Mouse (Mus musculus) kidney, postnatal 10 days (tissue): Measurements from ENCODE around the gene Slc46a1.

Source experiments
- DNase-seq: peaks from one replicate; pipeline ENCODE4 v3.0.0; 2021; ENCODE audit warnings: mixed read lengths

Gene Slc46a1

DNA sequence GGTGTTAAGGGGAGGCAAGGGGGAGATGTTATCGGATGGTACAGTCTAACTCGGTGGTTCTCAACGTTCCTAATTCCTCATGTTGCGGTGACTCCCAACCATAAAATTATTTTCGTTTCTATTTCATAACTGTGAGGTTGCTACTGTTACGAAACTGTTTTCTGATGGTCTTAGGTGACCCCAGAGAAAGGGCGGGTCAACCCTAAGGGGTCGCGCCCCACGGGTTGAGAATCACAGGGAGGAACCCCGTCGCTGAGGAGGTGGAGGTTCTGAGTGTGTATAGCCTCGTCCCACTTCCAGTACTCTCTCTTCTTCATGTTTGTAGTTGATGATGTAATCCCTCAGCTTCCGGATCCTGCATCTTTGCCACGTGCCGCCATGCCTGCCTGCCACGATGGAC is 6.8 kb upstream of the Slc46a1 start:
- DNase-seq, result no peak

DNA sequence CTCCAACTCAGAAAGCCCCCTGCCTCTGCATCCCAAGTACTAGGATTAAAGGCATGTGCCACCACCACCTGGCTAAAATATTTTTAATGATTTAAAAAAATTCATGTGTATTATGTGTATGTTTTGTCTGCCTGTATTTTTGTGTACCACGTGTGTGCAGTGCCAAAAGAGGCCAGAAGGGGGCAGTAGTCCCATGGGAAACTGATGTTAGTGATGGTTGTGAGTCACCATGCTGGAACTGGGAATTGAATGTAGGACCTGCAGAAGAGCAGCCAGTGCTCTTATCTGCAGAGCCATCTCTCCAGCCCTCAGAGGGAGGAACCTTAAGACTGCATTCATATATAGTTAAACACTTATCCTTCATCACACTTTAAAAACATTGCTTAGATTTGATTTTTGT is 3.6 kb upstream of the Slc46a1 start:
- no peak for DNase-seq

DNA sequence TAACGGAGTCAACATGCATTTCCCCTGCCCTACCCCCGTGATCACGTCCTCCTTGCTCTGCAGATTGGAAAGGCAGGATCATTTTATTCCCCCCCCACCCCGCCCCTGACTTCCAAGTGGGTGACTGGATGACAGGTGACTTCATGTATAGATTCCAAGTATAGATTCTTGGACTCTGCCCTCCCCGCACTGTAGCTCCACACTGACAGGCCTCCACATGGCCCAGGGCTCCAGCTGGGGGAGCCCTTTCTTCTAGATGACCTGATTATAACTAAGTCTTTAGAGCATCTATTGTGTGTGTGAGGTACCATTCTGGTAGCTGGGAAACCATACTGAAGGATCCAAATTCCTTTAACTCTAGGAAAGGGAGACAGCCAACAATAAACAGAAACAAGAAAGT is 2.8 kb upstream of the Slc46a1 start:
- DNase-seq, result no peak

DNA sequence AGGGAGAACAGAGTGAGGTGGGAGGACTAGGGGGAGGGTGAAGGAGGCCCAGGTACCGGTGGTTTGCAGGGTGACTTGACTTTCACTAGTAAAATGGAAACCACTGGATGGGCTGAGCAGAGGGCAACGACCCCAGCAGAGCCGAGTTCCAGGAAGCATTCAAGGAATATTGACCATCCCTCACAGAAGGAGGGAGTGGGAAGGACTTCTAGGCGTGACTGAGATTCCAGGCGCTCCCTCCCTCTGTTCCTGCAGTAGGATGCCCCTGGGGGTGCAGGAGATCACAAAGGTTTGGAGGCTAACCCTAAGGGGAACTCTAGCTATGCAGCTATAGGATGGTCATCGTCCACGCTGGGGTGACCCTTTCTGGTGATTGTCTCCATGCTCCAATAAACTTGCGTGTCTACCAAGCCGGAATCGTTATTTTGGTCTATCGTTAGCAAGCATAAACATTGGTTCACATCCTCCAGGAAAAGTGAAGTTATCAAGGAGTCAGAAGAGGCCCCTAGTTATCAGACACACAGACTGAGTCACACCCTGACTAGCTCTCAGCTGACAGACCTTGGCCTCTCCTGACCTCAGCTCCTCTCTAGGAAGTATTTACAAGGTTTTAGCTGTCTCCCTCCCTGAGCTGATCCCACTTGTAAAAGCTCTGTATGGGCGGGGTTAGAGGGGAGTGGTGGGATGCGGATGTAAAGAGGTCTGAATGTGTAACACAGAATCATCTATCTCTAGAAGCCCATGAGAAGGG is 2.0 kb upstream of the Slc46a1 start:
- DNase-seq, result no peak

DNA sequence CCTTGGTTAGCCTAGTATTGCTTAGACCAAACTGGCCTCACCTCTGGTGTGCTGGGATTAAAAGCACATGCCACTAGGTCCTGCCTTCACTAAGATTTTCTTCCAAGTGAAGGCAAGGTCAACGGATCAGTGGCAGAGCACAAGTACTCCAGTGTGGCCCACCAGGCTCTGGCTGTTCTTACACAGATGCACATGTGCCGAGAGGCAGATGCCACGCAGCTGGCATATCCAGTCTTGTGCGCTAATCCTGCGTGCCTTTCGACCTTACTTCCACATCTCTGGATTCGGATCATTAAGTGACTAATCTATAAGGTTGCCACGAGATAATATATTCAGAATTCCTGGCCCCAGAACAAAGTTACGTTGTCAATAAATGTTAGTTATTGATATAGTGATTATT is 381 bp upstream of the Slc46a1 start:
- no peak for DNase-seq

DNA sequence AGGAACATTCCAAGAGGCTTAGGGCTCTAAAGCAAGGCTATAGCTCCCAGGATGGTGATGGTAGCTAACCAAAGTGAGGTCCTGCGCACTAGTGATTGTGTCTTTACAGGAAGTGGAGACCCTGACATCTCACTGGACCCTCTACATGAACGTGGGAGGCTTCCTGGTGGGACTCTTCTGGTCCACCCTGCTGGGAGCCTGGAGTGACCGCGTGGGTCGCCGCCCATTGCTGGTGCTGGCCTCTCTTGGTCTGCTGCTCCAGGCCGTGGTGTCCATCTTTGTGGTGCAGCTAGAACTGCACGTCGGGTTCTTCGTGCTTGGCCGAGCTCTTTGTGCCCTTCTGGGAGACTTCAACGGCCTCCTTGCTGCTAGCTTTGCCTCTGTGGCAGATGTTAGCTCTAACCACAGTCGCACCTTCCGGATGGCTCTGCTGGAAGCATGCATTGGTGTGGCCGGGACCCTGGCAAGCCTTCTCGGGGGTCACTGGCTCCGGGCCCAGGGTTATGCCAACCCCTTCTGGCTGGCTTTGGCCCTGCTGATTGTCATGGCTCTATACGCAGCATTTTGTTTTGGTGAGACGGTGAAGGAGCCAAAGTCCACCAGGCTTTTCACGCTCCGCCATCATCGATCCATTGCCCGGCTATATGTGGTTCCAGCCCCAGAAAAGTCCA is 880 bp downstream of the Slc46a1 start:
- peak; percentile 24 for DNase-seq

DNA sequence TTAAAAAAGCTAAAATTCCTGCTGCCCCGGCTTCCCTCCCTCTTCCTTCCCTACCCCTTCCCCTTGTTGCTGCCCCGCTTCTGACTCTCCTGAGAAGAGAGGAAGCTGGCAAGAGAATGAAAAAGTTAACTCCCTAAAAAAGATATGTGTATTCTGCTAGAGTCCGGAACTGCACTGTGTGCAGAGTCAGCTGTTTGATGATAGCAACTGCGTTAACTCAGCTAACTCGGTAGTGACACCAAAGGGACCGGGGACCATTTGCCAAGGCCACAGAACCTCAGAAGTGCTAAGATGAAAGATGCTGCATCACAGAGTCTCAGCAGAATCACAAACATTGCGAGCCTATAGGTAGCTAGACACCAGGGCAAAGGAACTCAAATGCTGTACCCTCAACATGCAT is 2.0 kb downstream of the Slc46a1 start:
- no peak for DNase-seq

DNA sequence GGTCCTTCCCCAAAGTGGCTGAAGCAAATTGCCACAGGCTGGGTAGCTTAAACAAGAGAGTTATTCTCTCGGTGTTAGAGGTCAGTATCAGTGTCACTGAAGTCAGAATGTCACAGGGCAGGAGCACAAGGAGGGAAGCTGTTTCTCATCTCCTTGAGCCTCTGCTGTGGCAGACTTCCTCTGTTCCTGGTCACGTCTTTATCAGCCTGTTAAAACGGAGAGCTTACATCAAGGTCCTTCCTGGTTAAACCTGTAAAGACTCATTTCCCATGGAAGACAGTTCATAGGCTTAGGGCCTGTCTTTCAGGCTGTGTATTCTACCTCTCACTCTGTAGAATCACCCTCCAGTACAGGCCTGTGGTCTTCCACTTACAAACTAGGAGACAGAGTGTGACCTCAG is 2.4 kb downstream of the Slc46a1 start:
- DNase-seq, result no peak

DNA sequence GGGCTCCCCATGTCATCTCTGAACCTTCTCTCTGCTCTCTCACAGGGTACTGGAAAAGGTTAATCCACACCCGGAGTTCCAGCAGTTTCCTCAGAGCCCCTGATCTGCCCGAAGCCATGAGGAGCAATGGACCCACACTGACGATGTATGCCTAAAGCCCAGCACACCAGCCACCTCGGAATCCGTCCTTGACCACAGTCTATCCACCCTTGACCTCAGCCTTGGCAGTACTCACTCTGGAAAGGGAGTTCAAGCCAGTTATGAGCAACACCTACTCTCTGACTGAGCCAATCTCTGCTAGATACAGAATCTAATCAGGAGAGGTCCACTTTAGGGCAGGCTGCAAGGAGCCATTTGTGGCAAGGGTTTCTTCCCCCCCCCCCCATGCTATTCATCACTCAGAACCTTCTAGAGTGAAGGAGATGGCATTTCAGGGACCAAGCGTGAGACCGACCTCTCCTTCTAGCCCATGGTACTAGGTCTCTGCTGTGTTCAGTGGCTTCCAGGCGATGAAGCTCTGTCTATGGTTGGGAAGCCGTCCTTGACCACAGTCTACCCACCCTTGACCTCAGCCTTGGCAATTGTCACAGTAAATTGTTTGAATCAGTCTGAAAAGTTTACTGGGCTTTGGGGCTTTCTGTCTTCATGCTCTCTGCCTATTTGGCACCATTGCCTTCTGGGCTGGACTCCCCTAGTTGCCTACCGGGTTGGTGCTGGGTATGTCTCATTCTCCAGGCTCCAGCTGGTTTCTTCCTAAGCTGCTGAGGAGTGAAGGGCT is 6.0 kb downstream of the Slc46a1 start:
- peak; percentile 3 for DNase-seq

DNA sequence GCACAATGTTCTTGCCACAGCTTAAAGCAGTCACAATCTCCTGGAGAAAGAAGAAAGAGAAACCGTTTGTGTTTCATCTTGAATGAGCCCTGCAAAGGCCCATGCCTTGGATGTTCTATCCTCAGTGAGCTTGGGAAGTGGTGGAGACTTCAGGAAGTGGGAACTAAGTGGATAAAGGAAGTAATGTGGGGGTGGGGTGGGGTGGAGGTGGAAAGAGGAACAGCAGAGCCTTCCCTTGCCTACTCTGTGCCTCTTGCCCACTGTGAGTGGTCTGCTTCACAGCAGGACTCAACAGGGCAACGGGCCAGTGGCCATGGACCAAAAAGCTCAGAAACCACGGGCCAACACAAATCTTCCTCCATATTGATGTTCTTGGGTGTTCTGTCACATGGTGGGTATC is 9.8 kb downstream of the Slc46a1 start:
- peak; percentile 3 for DNase-seq

DNA sequence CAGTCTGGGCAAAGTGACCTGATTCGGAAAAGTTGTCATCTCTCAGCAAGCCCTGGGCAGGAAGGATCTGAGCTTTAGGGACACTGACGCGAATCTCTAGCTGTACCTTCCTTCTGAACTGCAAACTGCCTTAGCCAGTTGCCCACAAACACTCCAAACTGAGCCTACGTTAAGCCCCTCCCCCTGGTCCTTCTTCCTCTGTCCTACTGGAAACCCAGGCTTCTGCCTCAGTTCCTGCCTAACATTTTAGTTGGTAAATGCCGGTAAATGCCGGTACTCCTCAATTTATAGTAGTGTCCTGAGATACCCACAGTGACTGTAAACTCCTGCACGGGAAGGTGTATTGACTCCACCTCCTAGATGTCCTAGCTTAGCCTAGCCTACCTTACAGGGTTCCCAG is 18.1 kb downstream of the Slc46a1 start:
- no peak for DNase-seq

DNA sequence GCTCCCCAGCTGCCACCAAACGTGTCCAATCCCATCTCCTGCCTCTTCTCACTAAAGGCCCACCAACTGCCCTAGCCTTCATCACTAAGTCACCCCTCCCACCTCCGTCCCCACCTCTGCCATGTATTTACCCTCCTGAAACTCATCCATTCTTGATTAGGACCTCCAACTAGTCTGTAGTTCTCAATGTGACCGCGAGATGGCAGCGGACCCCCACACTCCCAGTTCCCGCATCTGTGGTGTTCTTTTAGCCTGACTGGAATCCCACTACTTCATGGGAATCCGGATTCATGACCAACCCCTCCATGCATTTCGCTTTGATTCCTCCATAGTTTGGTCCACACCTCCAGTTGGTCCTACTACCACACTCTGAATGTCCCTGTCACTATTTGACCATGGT is 22.7 kb downstream of the Slc46a1 start:
- peak; percentile 84 for DNase-seq

DNA sequence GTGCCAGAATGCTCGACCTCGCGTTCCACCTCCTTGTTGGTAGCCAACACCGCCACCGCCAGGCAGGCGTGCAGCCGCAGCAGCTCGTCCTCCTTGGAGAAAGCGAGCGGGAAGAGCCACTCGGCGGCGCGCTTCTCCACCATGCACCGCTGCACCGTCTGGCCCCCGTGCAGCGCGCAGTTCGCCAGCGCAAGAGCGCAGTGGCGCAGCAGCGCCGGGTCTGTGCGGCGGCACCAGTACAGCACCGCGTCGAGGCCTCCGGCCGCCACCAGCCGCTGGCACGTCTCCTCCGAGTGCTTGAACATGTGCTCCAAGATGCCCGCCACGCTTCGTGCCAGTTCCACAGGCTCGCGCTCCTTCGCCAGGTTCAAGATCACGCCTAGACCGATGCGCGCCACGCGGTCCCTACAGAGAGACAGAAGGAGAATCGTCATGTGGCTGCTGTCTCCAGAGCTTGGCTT is 25.3 kb downstream of the Slc46a1 start:
- peak; percentile 35 for DNase-seq

DNA sequence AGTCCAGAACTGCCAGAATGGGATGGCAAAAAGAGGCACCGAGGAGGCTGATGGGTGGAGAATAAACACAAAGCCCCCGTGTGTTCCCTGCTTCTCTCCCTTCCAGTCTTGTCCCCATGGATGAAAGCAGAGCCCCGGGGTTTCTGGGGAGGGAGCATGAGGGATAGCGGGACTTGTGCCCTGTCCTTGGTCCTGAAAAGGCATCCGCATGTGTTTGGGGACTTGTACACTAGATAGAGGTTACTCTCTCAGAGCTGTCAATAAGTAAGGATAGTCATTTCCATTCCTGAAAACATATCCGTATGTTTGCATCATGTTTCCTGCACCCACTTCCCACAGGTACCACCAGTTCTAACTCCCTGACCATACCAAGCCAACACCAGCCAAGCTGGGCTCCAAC is 30.4 kb downstream of the Slc46a1 start:
- DNase-seq, result peak; percentile 80

DNA sequence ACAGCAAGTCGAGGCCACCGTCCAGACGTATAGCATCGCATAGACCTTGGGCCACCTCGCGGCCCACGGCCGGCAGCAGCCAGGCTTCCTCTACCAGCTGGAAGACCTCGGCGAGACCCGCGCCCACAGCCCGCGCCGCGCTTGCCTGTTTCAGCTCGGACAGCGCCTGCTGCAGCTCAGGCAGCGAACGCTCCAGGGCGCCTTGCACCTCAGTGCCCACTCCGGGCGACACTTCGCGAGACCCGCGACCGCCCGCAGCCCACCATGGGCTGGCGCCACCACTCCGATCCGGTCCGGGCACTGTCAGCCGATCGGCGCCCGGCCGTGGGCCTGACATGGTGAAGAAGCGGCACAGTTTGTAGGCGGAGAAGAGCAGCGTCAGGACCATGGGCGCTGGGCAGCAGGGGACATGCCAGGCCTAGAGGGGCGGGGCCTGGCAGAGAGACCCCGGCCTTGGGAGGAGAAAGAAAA is 31.6 kb downstream of the Slc46a1 start:
- DNase-seq, result peak; percentile 53

DNA sequence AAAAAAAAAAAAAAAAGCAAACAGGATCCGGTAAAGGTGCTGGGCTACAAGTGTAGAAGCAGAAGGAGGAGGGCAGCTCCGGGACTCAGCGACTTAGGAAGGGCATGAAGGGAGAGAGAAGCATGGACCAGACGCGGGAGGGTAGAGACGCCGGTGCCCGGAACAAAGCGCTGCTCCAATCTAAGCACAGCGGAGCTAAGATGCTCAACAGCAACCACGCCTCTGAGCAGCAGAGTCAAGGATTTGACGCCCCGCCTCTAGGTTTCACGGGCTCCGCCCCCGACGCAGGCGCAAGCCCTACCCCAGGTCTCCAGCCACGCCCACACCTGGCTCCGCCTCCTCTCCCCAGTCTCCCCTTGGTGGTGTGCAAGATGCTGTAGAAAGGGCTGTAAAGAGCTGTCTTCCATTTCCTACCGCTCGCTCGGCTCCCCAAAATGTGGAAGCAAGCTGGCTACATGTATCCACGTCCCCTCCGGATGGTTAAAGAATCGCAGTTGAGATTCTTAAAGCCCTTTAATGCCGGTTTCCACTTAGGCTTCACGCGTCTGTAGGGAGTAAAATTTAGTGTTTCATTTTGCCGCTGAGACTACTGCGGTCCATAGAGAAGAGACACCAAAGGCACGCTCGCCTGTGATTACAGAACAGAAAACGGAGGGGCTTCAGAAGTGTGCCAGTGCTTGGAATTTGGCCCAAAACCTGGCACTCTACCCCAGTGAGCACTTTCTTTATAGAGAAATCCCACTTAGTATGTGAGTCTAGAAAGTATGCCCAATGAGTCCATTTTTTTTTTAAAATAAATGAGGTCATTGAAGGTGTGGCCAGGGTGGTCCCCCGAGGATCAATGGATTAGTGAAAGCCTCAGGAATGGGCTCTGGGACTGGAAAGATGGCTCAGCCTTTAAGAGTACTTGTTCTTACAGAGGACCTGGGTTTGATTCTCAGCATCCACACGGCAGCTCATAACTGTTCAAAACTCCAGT is 32.3 kb downstream of the Slc46a1 start, which contains the start of gene Sarm1:
Sarm1 (minus strand) TSS at position 211 of the 979 bp plus-strand sequence.
- DNase-seq, result peak; percentile 94

DNA sequence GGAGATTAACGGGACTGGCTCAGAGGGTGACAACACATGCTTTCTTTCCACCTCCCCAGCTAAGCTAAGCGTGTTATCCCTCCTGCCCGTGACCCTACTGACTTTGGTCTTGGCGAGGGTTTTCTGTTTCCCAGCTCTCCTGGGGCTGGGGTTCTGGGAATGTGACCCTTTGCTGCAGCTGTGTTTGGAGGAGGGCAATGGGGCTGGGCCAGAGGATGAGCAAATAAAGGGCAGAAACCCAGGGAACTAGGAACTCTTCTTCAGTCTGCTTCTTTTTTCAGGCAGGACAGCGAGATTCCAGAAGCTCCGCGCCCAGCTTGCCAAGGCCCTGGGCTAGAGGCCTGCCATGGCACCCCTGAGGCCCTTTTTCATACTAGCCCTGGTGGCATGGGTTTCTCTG is 33.5 kb downstream of the Slc46a1 start, which contains the start of gene Vtn:
Vtn (plus strand) TSS at position 88 of the 400 bp plus-strand sequence.
- no peak for DNase-seq

DNA sequence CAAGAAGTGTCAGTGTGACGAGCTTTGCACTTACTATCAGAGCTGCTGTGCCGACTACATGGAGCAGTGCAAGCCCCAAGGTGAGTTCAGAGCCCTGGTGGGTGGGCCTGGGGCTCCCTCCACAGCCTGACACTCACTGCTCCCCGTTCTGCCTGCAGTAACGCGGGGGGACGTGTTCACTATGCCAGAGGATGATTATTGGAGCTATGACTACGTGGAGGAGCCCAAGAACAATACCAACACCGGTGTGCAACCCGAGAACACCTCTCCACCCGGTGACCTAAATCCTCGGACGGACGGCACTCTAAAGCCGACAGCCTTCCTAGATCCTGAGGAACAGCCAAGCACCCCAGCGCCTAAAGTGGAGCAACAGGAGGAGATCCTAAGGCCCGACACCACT is 34.0 kb downstream of the Slc46a1 start:
- DNase-seq, result no peak

DNA sequence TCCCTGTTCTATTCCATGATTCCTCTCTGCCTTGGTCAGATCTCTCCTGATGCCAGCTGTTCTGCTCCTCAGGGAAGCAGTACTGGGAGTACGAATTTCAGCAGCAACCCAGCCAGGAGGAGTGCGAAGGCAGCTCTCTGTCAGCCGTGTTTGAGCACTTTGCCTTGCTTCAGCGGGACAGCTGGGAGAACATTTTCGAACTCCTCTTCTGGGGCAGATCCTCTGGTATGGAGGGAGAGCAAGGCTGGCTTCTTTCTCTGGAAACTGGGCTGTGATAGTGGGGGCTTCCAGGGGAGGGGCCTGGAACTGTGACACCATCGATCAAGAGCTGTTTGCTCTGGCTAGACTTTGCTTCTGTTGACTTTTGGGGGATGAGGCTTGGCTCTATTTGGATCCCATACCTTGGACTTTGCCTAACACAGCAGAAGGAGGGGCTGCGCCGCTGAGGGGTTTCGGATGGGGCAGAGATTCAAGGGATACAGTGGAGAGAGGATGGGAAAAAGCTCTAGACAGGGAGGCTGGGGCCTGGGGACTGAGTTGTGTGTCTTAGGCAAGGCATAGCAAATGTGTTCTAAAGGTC is 35.2 kb downstream of the Slc46a1 start:
- no peak for DNase-seq

DNA sequence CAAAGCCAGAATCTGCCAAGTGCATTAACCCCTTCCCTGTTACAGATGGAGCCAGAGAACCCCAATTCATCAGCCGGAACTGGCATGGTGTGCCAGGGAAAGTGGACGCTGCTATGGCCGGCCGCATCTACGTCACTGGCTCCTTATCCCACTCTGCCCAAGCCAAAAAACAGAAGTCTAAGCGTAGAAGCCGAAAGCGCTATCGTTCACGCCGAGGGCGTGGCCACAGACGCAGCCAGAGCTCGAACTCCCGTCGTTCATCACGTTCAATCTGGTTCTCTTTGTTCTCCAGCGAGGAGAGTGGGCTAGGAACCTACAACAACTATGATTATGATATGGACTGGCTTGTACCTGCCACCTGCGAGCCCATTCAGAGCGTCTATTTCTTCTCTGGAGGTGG is 36.0 kb downstream of the Slc46a1 start:
- no peak for DNase-seq

DNA sequence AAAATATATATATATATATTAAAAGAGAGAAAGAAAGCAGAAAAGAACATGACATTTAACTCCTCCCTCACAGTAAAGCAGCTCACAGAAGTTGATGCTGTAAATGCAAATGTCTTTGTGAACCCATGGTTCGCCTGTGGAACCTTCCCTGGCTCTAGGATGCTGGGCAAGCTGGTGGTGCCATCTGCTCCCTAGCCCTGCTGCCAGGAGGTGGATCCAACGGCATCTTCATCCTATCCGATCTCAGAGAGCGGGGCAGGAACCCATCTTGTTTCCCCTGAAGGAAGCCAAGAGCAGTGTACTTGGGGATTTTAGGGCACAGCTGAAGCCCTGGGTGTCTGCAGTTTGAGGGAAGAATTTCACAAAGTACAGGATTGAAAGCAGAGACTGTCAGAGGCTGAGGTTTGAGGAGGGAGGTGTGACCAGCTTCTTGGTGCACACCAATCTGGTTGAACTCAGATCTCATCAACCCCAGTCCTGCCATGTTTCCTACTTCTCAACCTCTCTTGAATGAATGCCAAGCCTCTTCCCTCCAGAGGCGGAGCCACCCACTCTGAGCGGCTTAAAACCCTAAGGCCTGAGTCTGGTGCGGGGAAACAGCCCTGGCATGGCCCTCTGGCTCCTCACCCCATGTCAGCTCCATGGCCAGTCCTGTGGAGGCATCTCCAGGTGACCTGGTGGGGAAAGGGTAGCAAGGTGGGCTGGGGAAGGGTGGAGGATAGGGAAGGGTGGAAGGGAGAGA is 37.6 kb downstream of the Slc46a1 start, which contains the start of gene Sebox:
Sebox (plus strand) TSS at position 539 of the 742 bp plus-strand sequence.
- DNase-seq, result no peak
